ENCODE assay signal across 27 mouse cellular contexts in the genomic region with DNA sequence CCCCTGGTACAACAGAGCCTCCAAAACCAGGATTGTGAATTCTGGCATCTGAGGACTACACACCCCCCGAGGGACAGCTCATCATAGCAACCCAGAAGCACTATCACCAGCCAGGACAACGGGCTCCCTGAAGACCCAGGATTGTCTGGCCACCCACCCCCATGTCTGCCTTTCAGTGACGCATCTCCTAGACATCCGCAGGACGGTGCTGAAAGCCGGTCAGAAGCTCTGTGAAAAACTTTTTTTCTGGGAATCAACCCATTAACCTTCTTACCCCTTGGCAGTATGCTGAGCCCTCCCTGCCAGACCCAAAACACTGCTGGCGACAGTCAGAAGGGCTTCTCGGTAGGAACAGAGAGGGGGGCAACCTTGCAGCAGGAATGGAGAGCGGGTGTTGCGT. TPM values are rescaled to one million over a fixed set of nuclear protein-coding genes. Genes with fewer than 3 reads are reported as not detected.
DNase-seq lines count a peak whose midpoint lies in the region; ATAC-seq and TF ChIP-seq lines count a peak whose summit lies in the region.
"Had no signal": no experiment of that assay in that cellular context is flagged by ENCODE, and none has a peak within 500 bp of the region (broad histone marks: within the 10 kb centered on the region; RNA-seq: fewer than 3 reads in every experiment).

No protein-coding gene starts in this region.

- H3K27me3 ChIP-seq in hindbrain, embryonic 10.5 days (ENCODE audit: insufficient read depth, poor library complexity, severe bottlenecking), result peaks cover 25% of the 10 kb centered on the region
- no peaks in the 10 kb centered on the region for H3K27me3 ChIP-seq in hindbrain, embryonic 13.5 days
- no peaks in the 10 kb centered on the region for H3K27me3 ChIP-seq in Patski
- H3K27me3 ChIP-seq: embryonic facial prominence, embryonic 12.5 days; heart, embryonic 13.5 days; intestine, embryonic 15.5 days; liver, embryonic 15.5 days had no signal

- H3K4me2 ChIP-seq in hindbrain, embryonic 13.5 days, result no peak overlapping the region
- H3K4me2 ChIP-seq: embryonic facial prominence, embryonic 12.5 days; forebrain, embryonic 13.5 days; heart, embryonic 13.5 days; intestine, embryonic 15.5 days; liver, embryonic 15.5 days had no signal

- POLR2A ChIA-PET in Patski (lab: Charles Lee), result interaction anchor here (1.7 kb wide), 1 partner anchor 18 kb away, joined by 4 read pairs; no protein-coding TSS in a partner anchor

- no peak for TF ChIP-seq CTCF in Patski (IDR thresholded peaks at IDR 0.05)

- in situ Hi-C loops in Patski (cut with MboI; ENCODE audit: low pct_unique_long_range_greater_than_20kb), result no loop called here

- ATAC-seq in hindbrain, embryonic 13.5 days (ENCODE audit: low FRiP score), result no peak
- ATAC-seq in Patski, result peak; percentile 68
- ATAC-seq: forebrain, embryonic 13.5 days; intestine, embryonic 15.5 days had no signal

- 43% methylated on average over 10 of the region's 10 CpGs for WGBS in hindbrain, embryonic 10.5 days
- 39% methylated on average over 10 of the region's 10 CpGs for WGBS in hindbrain, embryonic 13.5 days

- no peak overlapping the region for H3K4me3 ChIP-seq in hindbrain, embryonic 10.5 days
- H3K4me3 ChIP-seq in hindbrain, embryonic 13.5 days, result no peak overlapping the region
- H3K4me3 ChIP-seq: embryonic facial prominence, embryonic 12.5 days; erythroblast, embryonic 14.5 days; forebrain, embryonic 13.5 days; heart, embryonic 13.5 days; intestine, embryonic 15.5 days; layer of hippocampus, adult 2 months; limb, embryonic 10.5 days; liver, embryonic 15.5 days had no signal

- peaks cover 88% of the 10 kb centered on the region for H3K4me1 ChIP-seq in hindbrain, embryonic 10.5 days (replicated peaks)
- peaks cover 82% of the 10 kb centered on the region for H3K4me1 ChIP-seq in hindbrain, embryonic 13.5 days (replicated peaks)
- H3K4me1 ChIP-seq: liver, embryonic 15.5 days had no signal

- peaks cover 13% of the 10 kb centered on the region; the same call in 1 of the 2 replicates for H3K36me3 ChIP-seq in hindbrain, embryonic 10.5 days
- H3K36me3 ChIP-seq in hindbrain, embryonic 13.5 days, result peaks cover 4% of the 10 kb centered on the region
- H3K36me3 ChIP-seq: embryonic facial prominence, embryonic 12.5 days; heart, embryonic 13.5 days; intestine, embryonic 15.5 days; liver, embryonic 15.5 days had no signal

- no peaks in the 10 kb centered on the region for H3K9me3 ChIP-seq in hindbrain, embryonic 10.5 days
- no peaks in the 10 kb centered on the region for H3K9me3 ChIP-seq in hindbrain, embryonic 13.5 days
- H3K9me3 ChIP-seq: embryonic facial prominence, embryonic 12.5 days; forebrain, embryonic 13.5 days; heart, embryonic 13.5 days; intestine, embryonic 15.5 days; limb, embryonic 10.5 days; liver, embryonic 15.5 days had no signal

- CTCF ChIA-PET in Patski (lab: Charles Lee), result no interaction called here

- H3K9ac ChIP-seq in hindbrain, embryonic 13.5 days, result no peak overlapping the region
- H3K9ac ChIP-seq: embryonic facial prominence, embryonic 12.5 days; forebrain, embryonic 13.5 days; heart, embryonic 13.5 days; intestine, embryonic 15.5 days; liver, embryonic 15.5 days had no signal

- DNase-seq in hindbrain, embryonic 10.5 days (ENCODE audit: low spot score), result no peak
- peak; percentile 23 for DNase-seq in lung, postnatal 14 days
- DNase-seq in lung, postnatal 25 days (ENCODE audit: low spot score), result no peak
- DNase-seq in Muller cell, postnatal 12 days (ENCODE audit: inconsistent ontology term), result peak; percentile 80
- peak; percentile 75 for DNase-seq in Patski (ENCODE audit: low read depth, low spot score)
- DNase-seq in thymus, postnatal 25 days, result no peak
- DNase-seq: adrenal gland, postnatal 36 days; cerebellum, adult 11 months; gastrocnemius, postnatal 10 days; kidney, adult 8-10 months; kidney, postnatal 25 days; liver; retina, postnatal 1 day; right cerebral cortex, postnatal 25 days; spleen, adult 18-20 months had no signal

- peak overlapping the region; percentile 71; the same call in 1 of the 2 replicates for H3K27ac ChIP-seq in hindbrain, embryonic 10.5 days
- no peak overlapping the region for H3K27ac ChIP-seq in hindbrain, embryonic 13.5 days
- H3K27ac ChIP-seq: embryonic facial prominence, embryonic 12.5 days; forebrain, embryonic 13.5 days; heart, embryonic 13.5 days; intestine, embryonic 15.5 days; layer of hippocampus, adult 2 months; liver, embryonic 15.5 days; macrophage had no signal

RNA-seq across cellular contexts. Expression of a gene that starts 50.1 kb away (rescaled TPM):
- polyA plus RNA-seq in hindbrain, embryonic 10.5 days (2016; fragmentation: Nextera tagmentation; extraction: Ambion mirVana), result 27.2 and 41.2 TPM in 2 replicates
- polyA plus RNA-seq in hindbrain, embryonic 13.5 days (2015; fragmentation: Nextera tagmentation; extraction: Ambion mirVana), result 54.7 TPM in 2 replicates
- polyA plus RNA-seq in Patski (2021), result 3.4 TPM
- polyA plus RNA-seq: erythroblast, embryonic 14.5 days; frontal cortex, adult 2 months; urinary bladder, adult 2 months had no signal

Comparison
In these comparisons a context has a peak if more than half of its experiments do, and no peak if none do; other contexts are left out.
1. DNase-seq: peak in lung, postnatal 14 days (single experiment), Muller cell, postnatal 12 days (single experiment) and Patski (single experiment); none in hindbrain, embryonic 10.5 days (single experiment), lung, postnatal 25 days (single experiment) and thymus, postnatal 25 days (single experiment).